Mouse (Mus musculus): Measurements from ENCODE around the gene Mrpl21.

The Mrpl21 gene

GRCm38 (mm10) chr19:3266676-3267075 is 16.0 kb upstream of the Mrpl21 start:
- peaks cover 18% of the 10 kb centered on the region for H3K4me1 ChIP-seq (replicated peaks; ENCODE audit: low read depth, low read length)
- no peaks in the 10 kb centered on the region for H3K9me3 ChIP-seq (ENCODE audit: low read length)
- TF ChIP-seq CTCF (conservative IDR thresholded peaks at IDR 0.05; ENCODE audit: low read length) (no peak), POU5F1 (IDR thresholded peaks at IDR 0.05; ENCODE audit: borderline replicate concordance, low read length) (no peak), NANOG (IDR thresholded peaks at IDR 0.05; ENCODE audit: borderline replicate concordance, low read length) (no peak)
- H3K36me3 ChIP-seq (ENCODE audit: insufficient read depth, low read length), result peaks cover 90% of the 10 kb centered on the region
- no peak overlapping the region for H3K4me3 ChIP-seq (replicated peaks; ENCODE audit: low read length)
- no peaks in the 10 kb centered on the region for H3K27me3 ChIP-seq (ENCODE audit: insufficient read depth, low read length)

- peaks cover 18% of the 10 kb centered on the region for H3K4me1 ChIP-seq (replicated peaks; ENCODE audit: low read depth, low read length)
- H3K4me3 ChIP-seq (replicated peaks; ENCODE audit: low read length), result no peak overlapping the region
- H3K27me3 ChIP-seq (ENCODE audit: insufficient read depth, low read length), result no peaks in the 10 kb centered on the region
- TF ChIP-seq CTCF (conservative IDR thresholded peaks at IDR 0.05; ENCODE audit: low read length), result no peak
- TF ChIP-seq POU5F1 (IDR thresholded peaks at IDR 0.05; ENCODE audit: borderline replicate concordance, low read length), result no peak
- no peaks in the 10 kb centered on the region for H3K9me3 ChIP-seq (ENCODE audit: low read length)
- H3K36me3 ChIP-seq (ENCODE audit: insufficient read depth, low read length), result peaks cover 90% of the 10 kb centered on the region
Observed at GRCm38 (mm10) chr19:3267340-3267739, 15.4 kb upstream of the Mrpl21 start.

- TF ChIP-seq CTCF (conservative IDR thresholded peaks at IDR 0.05; ENCODE audit: low read length) (no peak), NANOG (IDR thresholded peaks at IDR 0.05; ENCODE audit: borderline replicate concordance, low read length) (no peak), POU5F1 (IDR thresholded peaks at IDR 0.05; ENCODE audit: borderline replicate concordance, low read length) (no peak)
- no peak overlapping the region for H3K4me3 ChIP-seq (replicated peaks; ENCODE audit: low read length)
Observed at GRCm38 (mm10) chr19:3268218-3268980, 14.3 kb upstream of the Mrpl21 start.

GRCm38 (mm10) chr19:3269279-3269678 is 13.4 kb upstream of the Mrpl21 start:
- no peak for TF ChIP-seq POU5F1 (IDR thresholded peaks at IDR 0.05; ENCODE audit: borderline replicate concordance, low read length)
- TF ChIP-seq NANOG (IDR thresholded peaks at IDR 0.05; ENCODE audit: borderline replicate concordance, low read length), result no peak
- TF ChIP-seq CTCF (conservative IDR thresholded peaks at IDR 0.05; ENCODE audit: low read length), result no peak
- H3K4me3 ChIP-seq (replicated peaks; ENCODE audit: low read length), result no peak overlapping the region
- H3K27me3 ChIP-seq (ENCODE audit: insufficient read depth, low read length), result no peaks in the 10 kb centered on the region
- peaks cover 23% of the 10 kb centered on the region for H3K4me1 ChIP-seq (replicated peaks; ENCODE audit: low read depth, low read length)
- H3K9me3 ChIP-seq (ENCODE audit: low read length), result no peaks in the 10 kb centered on the region
- H3K36me3 ChIP-seq (ENCODE audit: insufficient read depth, low read length), result peaks cover 97% of the 10 kb centered on the region

More at GRCm38 (mm10) chr19:3268218-3268980, 14.3 kb upstream of the Mrpl21 start:
- no peaks in the 10 kb centered on the region for H3K27me3 ChIP-seq (ENCODE audit: insufficient read depth, low read length)
- H3K9me3 ChIP-seq (ENCODE audit: low read length), result no peaks in the 10 kb centered on the region
- H3K4me1 ChIP-seq (replicated peaks; ENCODE audit: low read depth, low read length), result peaks cover 18% of the 10 kb centered on the region
- H3K36me3 ChIP-seq (ENCODE audit: insufficient read depth, low read length), result peaks cover 97% of the 10 kb centered on the region

- H3K4me3 ChIP-seq (replicated peaks; ENCODE audit: low read length), result no peak overlapping the region
- peaks cover 22% of the 10 kb centered on the region for H3K4me1 ChIP-seq (replicated peaks; ENCODE audit: low read depth, low read length)
- TF ChIP-seq CTCF (conservative IDR thresholded peaks at IDR 0.05; ENCODE audit: low read length) (no peak), POU5F1 (IDR thresholded peaks at IDR 0.05; ENCODE audit: borderline replicate concordance, low read length) (no peak), NANOG (IDR thresholded peaks at IDR 0.05; ENCODE audit: borderline replicate concordance, low read length) (no peak)
- H3K9me3 ChIP-seq (ENCODE audit: low read length), result no peaks in the 10 kb centered on the region
- peaks cover 97% of the 10 kb centered on the region for H3K36me3 ChIP-seq (ENCODE audit: insufficient read depth, low read length)
- no peaks in the 10 kb centered on the region for H3K27me3 ChIP-seq (ENCODE audit: insufficient read depth, low read length)
Observed at GRCm38 (mm10) chr19:3269803-3270202, 12.9 kb upstream of the Mrpl21 start.

- peaks cover 92% of the 10 kb centered on the region for H3K36me3 ChIP-seq (ENCODE audit: insufficient read depth, low read length)
- no peaks in the 10 kb centered on the region for H3K27me3 ChIP-seq (ENCODE audit: insufficient read depth, low read length)
- TF ChIP-seq NANOG (IDR thresholded peaks at IDR 0.05; ENCODE audit: borderline replicate concordance, low read length) (no peak), CTCF (conservative IDR thresholded peaks at IDR 0.05; ENCODE audit: low read length) (no peak), POU5F1 (IDR thresholded peaks at IDR 0.05; ENCODE audit: borderline replicate concordance, low read length) (no peak)
- H3K9me3 ChIP-seq (ENCODE audit: low read length), result no peaks in the 10 kb centered on the region
- H3K4me3 ChIP-seq (replicated peaks; ENCODE audit: low read length), result no peak overlapping the region
- H3K4me1 ChIP-seq (replicated peaks; ENCODE audit: low read depth, low read length), result peaks cover 25% of the 10 kb centered on the region
Observed at GRCm38 (mm10) chr19:3271366-3271765, 11.3 kb upstream of the Mrpl21 start.

GRCm38 (mm10) chr19:3273331-3273730 is 9.4 kb upstream of the Mrpl21 start:
- peaks cover 92% of the 10 kb centered on the region for H3K36me3 ChIP-seq (ENCODE audit: insufficient read depth, low read length)

GRCm38 (mm10) chr19:3275744-3276365 is 6.8 kb upstream of the Mrpl21 start:
- H3K4me1 ChIP-seq (replicated peaks; ENCODE audit: low read depth, low read length), result peaks cover 23% of the 10 kb centered on the region
- no peak overlapping the region for H3K4me3 ChIP-seq (replicated peaks; ENCODE audit: low read length)
- H3K9me3 ChIP-seq (ENCODE audit: low read length), result no peaks in the 10 kb centered on the region
- no peak for TF ChIP-seq NANOG (IDR thresholded peaks at IDR 0.05; ENCODE audit: borderline replicate concordance, low read length)
- no peak for TF ChIP-seq CTCF (conservative IDR thresholded peaks at IDR 0.05; ENCODE audit: low read length)
- no peak for TF ChIP-seq POU5F1 (IDR thresholded peaks at IDR 0.05; ENCODE audit: borderline replicate concordance, low read length)
- H3K36me3 ChIP-seq (ENCODE audit: insufficient read depth, low read length), result peaks cover 87% of the 10 kb centered on the region
- no peaks in the 10 kb centered on the region for H3K27me3 ChIP-seq (ENCODE audit: insufficient read depth, low read length)

More at GRCm38 (mm10) chr19:3273331-3273730, 9.4 kb upstream of the Mrpl21 start:
- TF ChIP-seq POU5F1 (IDR thresholded peaks at IDR 0.05; ENCODE audit: borderline replicate concordance, low read length) (no peak), NANOG (IDR thresholded peaks at IDR 0.05; ENCODE audit: borderline replicate concordance, low read length) (no peak), CTCF (conservative IDR thresholded peaks at IDR 0.05; ENCODE audit: low read length) (no peak)
- H3K4me3 ChIP-seq (replicated peaks; ENCODE audit: low read length), result no peak overlapping the region
- H3K9me3 ChIP-seq (ENCODE audit: low read length), result no peaks in the 10 kb centered on the region
- H3K4me1 ChIP-seq (replicated peaks; ENCODE audit: low read depth, low read length), result peaks cover 23% of the 10 kb centered on the region
- no peaks in the 10 kb centered on the region for H3K27me3 ChIP-seq (ENCODE audit: insufficient read depth, low read length)

All from E14TG2a.4 (cell line).